Mouse (Mus musculus) forebrain, postnatal 0 days (tissue): ENCODE data around the gene Bid. TPM values are rescaled to one million over a fixed set of nuclear protein-coding genes. Genes with fewer than 3 reads are reported as not detected.

Experiments
- polyA plus RNA-seq: library from polyadenylated mRNA; unstranded; fragments of >200 nt; fragmentation: Nextera tagmentation; extraction: Ambion mirVana; gene quantifications from 2 replicates; pipeline ENCODE4 v1.2.1, GENCODE M21; 2015
- total RNA-seq: library from RNA; depleted of rRNA; stranded (reverse); fragments of >200 nt; gene quantifications from 2 replicates; pipeline ENCODE4 v1.2.3, GENCODE M21; 2014; rRNA removed

Gene Bid
- total and polyA plus RNA-seq, 2 experiments from 2014 or later, result 26.9 to 44.9 TPM

Other genes starting within 250 kb of the Bid start
- 24.2 and 25.1 TPM in 2 replicates for gene Slc25a18, start 143.3 kb downstream of the Bid start, total RNA-seq
- gene Slc25a18, start 143.3 kb downstream of the Bid start, polyA plus RNA-seq, result 14.4 and 21.1 TPM in 2 replicates
- gene Atp6v1e1, start 94.1 kb downstream of the Bid start, total RNA-seq, result 292 and 341 TPM in 2 replicates
- 312 and 333 TPM in 2 replicates for gene Atp6v1e1, start 94.1 kb downstream of the Bid start, polyA plus RNA-seq
- gene Bcl2l13, start 80.6 kb downstream of the Bid start, total RNA-seq, result 59.1 and 77.5 TPM in 2 replicates
- 20.6 and 21.4 TPM in 2 replicates for gene Bcl2l13, start 80.6 kb downstream of the Bid start, polyA plus RNA-seq
- gene Mical3, start 214.1 kb upstream of the Bid start, total RNA-seq, result 59.3 and 78.7 TPM in 2 replicates
- 9.3 and 17.5 TPM in 2 replicates for gene Mical3, start 214.1 kb upstream of the Bid start, polyA plus RNA-seq